Mouse (Mus musculus) stomach, embryonic 16.5 days (tissue): ENCODE measurements around the gene Arl8a. TPM values are rescaled to one million over a fixed set of nuclear protein-coding genes. Genes with fewer than 3 reads are reported as not detected.
A peak's percentile ranks its signal among the peaks of the same experiment; 100 is the strongest.

Experiments
- ATAC-seq: fragments of 200-750 bp; cut with Nextera tagmentation; 2 replicates; pipeline ENCODE4 v1.8.0; 2017; ENCODE audit warnings: moderate number of reproducible peaks, moderate TSS enrichment; ENCODE audit not compliant: insufficient read depth, low FRiP score
- H3K27ac ChIP-seq: fragments of 300-500 bp; sonication (generic); 2 replicates; pipeline ENCODE4 v1.5.1; 2014; ENCODE audit warnings: low read length
- H3K27me3 ChIP-seq: fragments of 300-500 bp; sonication (generic); 2 replicates; pipeline ENCODE4 v1.6.1; 2014; ENCODE audit warnings: low read length, control low read depth, mixed read lengths; ENCODE audit not compliant: control insufficient read depth, insufficient read depth
- H3K36me3 ChIP-seq: fragments of 300-500 bp; sonication (generic); 2 replicates; pipeline ENCODE4 v1.6.1; 2014; ENCODE audit warnings: low read length; ENCODE audit not compliant: control insufficient read depth, insufficient read depth
- H3K4me1 ChIP-seq: fragments of 300-500 bp; sonication (generic); 2 replicates; pipeline ENCODE4 v1.6.1; 2014; ENCODE audit warnings: low read length, control low read depth, mixed read lengths; ENCODE audit not compliant: control insufficient read depth, insufficient read depth
- H3K4me2 ChIP-seq: fragments of 300-500 bp; sonication (generic); 2 replicates; pipeline ENCODE4 v1.6.1; 2014; ENCODE audit warnings: low read depth, low read length, mixed read lengths
- H3K4me3 ChIP-seq: fragments of 300-500 bp; sonication (generic); replicated peaks from 2 replicates; pipeline ENCODE4 v1.5.1; 2014; ENCODE audit warnings: mild to moderate bottlenecking, low read length
- H3K9ac ChIP-seq: fragments of 300-500 bp; sonication (generic); 2 replicates; pipeline ENCODE4 v1.6.1; 2014; ENCODE audit warnings: low read length
- H3K9me3 ChIP-seq: fragments of 300-500 bp; sonication (generic); replicated peaks from 2 replicates; pipeline ENCODE4 v1.6.1; 2016; ENCODE audit warnings: low read length, control low read depth; ENCODE audit not compliant: control insufficient read depth
- WGBS: fragments of 180-500 bp; shearing (Covaris S2); extraction: QIAGEN DNeasy Blood & Tissue Kit; methylation state at CpG from one replicate; pipeline ENCODE4 v1.1.7; 2014; 5-methylcytosine and 5-hydroxymethylcytosine counted together
- polyA plus RNA-seq: library from polyadenylated mRNA; unstranded; fragments of >200 nt; fragmentation: Nextera tagmentation; extraction: Ambion mirVana; gene quantifications from 2 replicates; pipeline ENCODE4 v1.2.1, GENCODE M21; 2015

The Arl8a gene
- polyA plus RNA-seq, 1 experiment from 2014 or later, result 35.3 TPM

DNA sequence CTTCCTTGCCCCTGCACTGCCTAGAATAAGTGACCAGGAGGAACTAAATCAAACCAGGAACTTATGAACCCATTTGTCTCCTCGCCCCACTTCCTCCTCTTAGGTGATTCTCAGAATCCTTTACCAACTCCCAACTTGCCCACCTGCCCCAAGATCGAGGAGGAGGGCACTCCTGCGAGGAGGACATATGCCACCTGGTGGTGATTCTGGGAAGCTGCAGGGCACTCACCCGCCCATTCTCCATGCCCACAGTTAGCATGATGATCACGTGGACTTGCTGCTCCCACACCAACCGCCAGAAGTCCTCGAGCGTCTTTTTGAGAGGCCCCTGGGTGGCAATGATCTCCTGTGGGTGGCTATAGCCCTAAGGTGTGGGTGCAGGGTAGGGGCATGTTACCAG, 34.0 kb upstream of the Arl8a start:
- H3K4me1 ChIP-seq, result no peaks in the 10 kb centered on the region
- no peaks in the 10 kb centered on the region for H3K9me3 ChIP-seq
- H3K27me3 ChIP-seq, result no peaks in the 10 kb centered on the region
- no peak overlapping the region for H3K27ac ChIP-seq
- no peak overlapping the region for H3K9ac ChIP-seq
- no peak overlapping the region for H3K4me3 ChIP-seq
- peak; percentile 9; the same call in 1 of the 2 replicates for ATAC-seq
- H3K36me3 ChIP-seq, result no peaks in the 10 kb centered on the region
- 6% methylated on average over 8 of the region's 8 CpGs for WGBS
- no peak overlapping the region for H3K4me2 ChIP-seq

DNA sequence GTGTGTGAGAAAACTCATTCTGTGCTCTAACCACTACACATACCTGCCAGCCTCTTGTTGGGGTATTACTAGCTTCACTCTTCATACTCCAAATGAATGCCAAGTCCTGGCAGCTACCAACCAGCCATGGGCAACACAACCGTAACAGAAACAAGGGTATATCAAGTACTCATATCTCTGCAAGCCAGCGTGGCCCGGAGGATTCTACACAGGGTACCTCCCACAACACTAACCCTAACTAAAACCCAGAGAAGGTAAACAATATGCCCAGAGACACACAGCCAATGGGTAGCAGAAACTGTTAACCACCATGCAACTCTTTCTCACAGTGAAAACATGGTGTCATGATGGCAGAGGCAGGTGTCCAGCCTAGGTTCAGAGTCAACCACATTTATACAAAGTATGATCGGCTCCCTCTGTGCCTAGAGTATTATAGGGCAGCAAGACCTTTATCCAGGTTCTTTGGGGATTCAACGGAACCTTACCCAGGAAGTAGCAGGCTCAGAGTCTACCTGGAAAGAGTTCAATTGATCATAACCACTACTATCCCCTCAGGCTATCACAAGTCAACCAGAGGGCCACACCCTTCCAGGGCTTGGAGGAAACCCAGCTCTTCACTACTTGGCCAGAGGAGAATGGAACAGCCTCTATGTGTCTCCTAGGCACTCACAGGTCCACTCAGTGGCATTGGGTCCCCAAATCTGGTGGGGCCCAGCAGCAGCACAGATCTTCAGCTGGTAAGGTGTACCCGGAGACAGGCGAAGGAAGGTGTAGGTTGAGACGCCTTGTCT, 21.9 kb upstream of the Arl8a start:
- Histone ChIP-seq H3K9me3 (no peaks in the 10 kb centered on the region), H3K4me1 (peaks cover 16% of the 10 kb centered on the region), H3K27ac (no peak overlapping the region), H3K27me3 (no peaks in the 10 kb centered on the region), H3K4me3 (no peak overlapping the region), H3K4me2 (no peak overlapping the region), H3K36me3 (no peaks in the 10 kb centered on the region), H3K9ac (no peak overlapping the region)
- WGBS, result 93% methylated on average over 8 of the region's 8 CpGs
- ATAC-seq, result no peak

GRCm38 (mm10) chr1:135125990-135126389, 20.6 kb upstream of the Arl8a start:
- no peak for ATAC-seq
- Histone ChIP-seq H3K4me2 (no peak overlapping the region), H3K9ac (no peak overlapping the region), H3K27ac (no peak overlapping the region), H3K9me3 (no peaks in the 10 kb centered on the region), H3K4me1 (peaks cover 17% of the 10 kb centered on the region), H3K27me3 (no peaks in the 10 kb centered on the region), H3K36me3 (no peaks in the 10 kb centered on the region), H3K4me3 (no peak overlapping the region)
- WGBS, result 44% methylated on average over 8 of the region's 8 CpGs

DNA sequence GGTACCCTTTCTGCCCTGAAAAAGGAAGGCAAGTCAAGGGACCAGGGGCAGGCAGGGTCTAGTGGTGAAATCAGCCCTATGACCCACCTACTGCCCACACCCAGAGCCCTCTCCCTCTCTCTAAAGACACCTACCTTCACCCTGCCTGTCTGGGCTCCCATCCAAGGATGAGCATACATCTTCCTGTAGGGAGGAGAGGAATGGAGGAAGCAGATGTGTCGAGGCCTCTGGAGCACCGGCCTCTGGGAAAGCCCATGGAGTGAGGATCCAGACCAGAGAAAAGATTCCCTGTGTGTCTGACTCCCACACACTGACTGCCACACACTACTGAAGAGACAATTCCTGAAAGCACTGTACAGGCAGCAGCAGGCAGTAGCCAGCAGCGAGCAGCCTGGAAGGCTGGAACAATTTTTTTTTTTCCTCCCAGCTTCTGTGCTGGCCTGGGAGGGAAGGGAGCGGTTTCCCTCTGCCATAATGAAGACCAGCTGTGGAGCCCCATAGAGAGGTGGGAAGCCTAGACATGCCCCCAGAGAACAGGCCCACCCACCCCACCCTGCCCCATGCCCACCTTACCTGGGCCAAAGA, 20.1 kb upstream of the Arl8a start:
- Histone ChIP-seq H3K36me3 (no peaks in the 10 kb centered on the region), H3K27ac (no peak overlapping the region), H3K4me1 (peaks cover 22% of the 10 kb centered on the region), H3K9ac (peak overlapping the region; percentile 28; the same call in 1 of the 2 replicates), H3K4me3 (no peak overlapping the region), H3K4me2 (no peak overlapping the region), H3K9me3 (no peaks in the 10 kb centered on the region), H3K27me3 (no peaks in the 10 kb centered on the region)
- no peak for ATAC-seq
- WGBS, result 36% methylated on average over 4 of the region's 4 CpGs

- Histone ChIP-seq H3K9me3 (no peaks in the 10 kb centered on the region), H3K4me3 (no peak overlapping the region), H3K27ac (no peak overlapping the region), H3K4me2 (no peak overlapping the region), H3K27me3 (no peaks in the 10 kb centered on the region), H3K9ac (no peak overlapping the region), H3K4me1 (peaks cover 24% of the 10 kb centered on the region), H3K36me3 (no peaks in the 10 kb centered on the region)
- peak; percentile 34; the same call in 1 of the 2 replicates for ATAC-seq
- 36% methylated on average over 6 of the region's 6 CpGs for WGBS
Observed at GRCm38 (mm10) chr1:135128011-135128441, 18.6 kb upstream of the Arl8a start.

GRCm38 (mm10) chr1:135128986-135129385, 17.6 kb upstream of the Arl8a start:
- no peak for ATAC-seq
- Histone ChIP-seq H3K4me3 (no peak overlapping the region), H3K9me3 (no peaks in the 10 kb centered on the region), H3K27me3 (no peaks in the 10 kb centered on the region), H3K4me2 (no peak overlapping the region), H3K4me1 (peaks cover 24% of the 10 kb centered on the region), H3K27ac (no peak overlapping the region), H3K9ac (no peak overlapping the region), H3K36me3 (no peaks in the 10 kb centered on the region)
- WGBS, result 43% methylated on average over 9 of the region's 9 CpGs

GRCm38 (mm10) chr1:135129543-135130183, 17.0 kb upstream of the Arl8a start:
- ATAC-seq, result no peak
- WGBS, result 71% methylated on average over 9 of the region's 9 CpGs

GRCm38 (mm10) chr1:135130376-135131018, 16.1 kb upstream of the Arl8a start:
- Histone ChIP-seq H3K9ac (no peak overlapping the region), H3K27me3 (no peaks in the 10 kb centered on the region), H3K4me1 (peaks cover 24% of the 10 kb centered on the region), H3K27ac (no peak overlapping the region), H3K4me3 (no peak overlapping the region), H3K9me3 (no peaks in the 10 kb centered on the region), H3K4me2 (no peak overlapping the region), H3K36me3 (no peaks in the 10 kb centered on the region)
- WGBS, result 67% methylated on average over 2 of the region's 2 CpGs
- ATAC-seq, result no peak

More at GRCm38 (mm10) chr1:135129543-135130183, 17.0 kb upstream of the Arl8a start:
- Histone ChIP-seq H3K4me1 (peaks cover 24% of the 10 kb centered on the region), H3K9ac (no peak overlapping the region), H3K9me3 (no peaks in the 10 kb centered on the region), H3K4me2 (no peak overlapping the region), H3K27me3 (no peaks in the 10 kb centered on the region), H3K4me3 (no peak overlapping the region), H3K27ac (no peak overlapping the region), H3K36me3 (no peaks in the 10 kb centered on the region)
